Mouse (Mus musculus) myocyte (in vitro differentiated cells): ENCODE data around the gene Ggt6. TPM values are rescaled to one million over a fixed set of nuclear protein-coding genes. Genes with fewer than 3 reads are reported as not detected.

ENCODE experiments used
- H3K27me3 ChIP-seq: one replicate; pipeline ENCODE4 v1.6.1; 2011; ENCODE audit not compliant: control insufficient read depth, insufficient read depth, insufficient read length
- H3K36me3 ChIP-seq: one replicate; pipeline ENCODE4 v1.6.1; 2011; ENCODE audit not compliant: control insufficient read depth, insufficient read depth
- H3K4me2 ChIP-seq: one replicate; pipeline ENCODE4 v1.6.1; 2011; ENCODE audit warnings: low read depth, control low read depth
- H3K4me3 ChIP-seq: one replicate; pipeline ENCODE4 v1.5.1; 2011; ENCODE audit warnings: mild to moderate bottlenecking, control low read depth, moderate library complexity
- H3K79me2 ChIP-seq: one replicate; pipeline ENCODE4 v1.6.1; 2011; ENCODE audit not compliant: control insufficient read depth, insufficient read depth
- H3ac ChIP-seq: one replicate; pipeline ENCODE4 v1.6.1; 2011; ENCODE audit not compliant: control insufficient read depth, insufficient read length
- CEBPB ChIP-seq: IDR thresholded peaks from 2 replicates; pipeline ENCODE4 v1.6.1; 2011; ENCODE audit warnings: mild to moderate bottlenecking, moderate library complexity; ENCODE audit not compliant: poor library complexity, insufficient read depth, severe bottlenecking
- E2F4 ChIP-seq: IDR thresholded peaks from one replicate; pipeline ENCODE4 v1.6.1; 2011; ENCODE audit warnings: mild to moderate bottlenecking, control low read depth, moderate library complexity; ENCODE audit not compliant: insufficient read depth
- MAX ChIP-seq: IDR thresholded peaks from one replicate; pipeline ENCODE4 v1.6.1; 2011; ENCODE audit warnings: low read depth, mild to moderate bottlenecking, control low read depth
- MYOD1 ChIP-seq, 3 experiments: IDR thresholded peaks; one replicate each; pipeline ENCODE4 v1.6.1; 2011; ENCODE audit warnings: control low read depth in 2 of 3, low read depth in 2 of 3, mild to moderate bottlenecking in 2 of 3, moderate library complexity in 1 of 3; ENCODE audit not compliant: insufficient read length in 2 of 3, control insufficient read depth in 1 of 3
- MYOG ChIP-seq, 3 experiments: IDR thresholded peaks; one replicate each; pipeline ENCODE4 v1.6.1; 2011; ENCODE audit warnings: control low read depth in 2 of 3, low read depth in 2 of 3, mild to moderate bottlenecking in 2 of 3; ENCODE audit not compliant: insufficient read length in 2 of 3, control insufficient read depth in 1 of 3, insufficient read depth in 1 of 3
- POLR2A ChIP-seq: IDR thresholded peaks from one replicate; pipeline ENCODE4 v1.6.1; 2011; ENCODE audit warnings: low read depth, mild to moderate bottlenecking, control low read depth, moderate library complexity; ENCODE audit not compliant: insufficient read length
- POLR2AphosphoS2 ChIP-seq: IDR thresholded peaks from one replicate; pipeline ENCODE4 v1.6.1; 2011; ENCODE audit warnings: low read depth, control low read depth; ENCODE audit not compliant: insufficient read length
- REST ChIP-seq: IDR thresholded peaks from one replicate; pipeline ENCODE4 v1.6.1; 2011; ENCODE audit warnings: mild to moderate bottlenecking, control low read depth, moderate library complexity; ENCODE audit not compliant: insufficient read depth, insufficient read length
- SRF ChIP-seq: IDR thresholded peaks from one replicate; pipeline ENCODE4 v1.6.1; 2011; ENCODE audit warnings: low read depth; ENCODE audit not compliant: control insufficient read depth, insufficient read length
- TCF12 ChIP-seq: IDR thresholded peaks from one replicate; pipeline ENCODE4 v1.6.1; 2011; ENCODE audit warnings: mild to moderate bottlenecking, control low read depth; ENCODE audit not compliant: poor library complexity, insufficient read depth, severe bottlenecking
- TCF3 ChIP-seq: IDR thresholded peaks from one replicate; pipeline ENCODE4 v1.6.1; 2011; ENCODE audit warnings: low read depth, control low read depth; ENCODE audit not compliant: insufficient read length
- USF1 ChIP-seq: IDR thresholded peaks from one replicate; pipeline ENCODE4 v1.6.1; 2011; ENCODE audit warnings: low read depth, mild to moderate bottlenecking, control low read depth, moderate library complexity
- polyA plus RNA-seq: library from polyadenylated mRNA; unstranded; fragments of >200 nt; fragmentation: generic; extraction: Trizol; gene quantifications from one replicate; pipeline ENCODE4 v1.2.1, GENCODE M21; 2012; ENCODE audit warnings: missing spikeins

Ggt6 gene
- polyA plus RNA-seq, 1 experiment, result not detected

DNA sequence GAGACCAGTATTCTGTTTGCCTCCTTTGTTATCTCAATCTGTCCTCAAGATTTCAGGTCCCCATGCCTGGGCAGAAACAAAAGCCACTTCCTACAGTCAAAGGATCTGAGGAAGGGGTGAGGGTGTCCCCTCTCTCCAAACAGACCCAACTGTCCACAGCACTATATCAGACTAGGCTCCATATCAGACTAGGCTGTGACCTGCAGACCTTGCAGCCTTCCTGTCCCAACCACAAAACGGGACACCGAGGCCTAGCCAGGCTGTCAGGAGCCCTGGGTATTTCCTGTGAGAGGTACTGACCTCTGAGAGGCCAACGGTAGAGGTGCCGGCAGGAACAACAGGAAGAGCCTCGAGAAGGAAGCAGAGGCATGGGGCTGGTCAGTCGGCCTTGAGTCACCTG lies 49.2 kb downstream of the Ggt6 start:
- Histone ChIP-seq H3K27me3 (peaks cover 25% of the 10 kb centered on the region), H3K36me3 (no peaks in the 10 kb centered on the region), H3K79me2 (no peaks in the 10 kb centered on the region), H3K4me2 (no peak overlapping the region), H3K4me3 (no peak overlapping the region), H3ac (no peak overlapping the region)
- TF ChIP-seq MYOG (IDR thresholded peaks at IDR 0.05; ENCODE audit: control insufficient read depth in 1 of 3, insufficient read depth in 1 of 3, insufficient read length in 2 of 3, low read depth in 2 of 3) (no peak), POLR2AphosphoS2 (no peak), CEBPB (no peak), E2F4 (no peak), REST (no peak), POLR2A (no peak), USF1 (no peak), SRF (no peak), MAX (no peak), TCF3 (no peak), MYOD1 (IDR thresholded peaks at IDR 0.05; ENCODE audit: control insufficient read depth in 1 of 3, insufficient read length in 2 of 3, low read depth in 2 of 3) (no peak), TCF12 (no peak)

DNA sequence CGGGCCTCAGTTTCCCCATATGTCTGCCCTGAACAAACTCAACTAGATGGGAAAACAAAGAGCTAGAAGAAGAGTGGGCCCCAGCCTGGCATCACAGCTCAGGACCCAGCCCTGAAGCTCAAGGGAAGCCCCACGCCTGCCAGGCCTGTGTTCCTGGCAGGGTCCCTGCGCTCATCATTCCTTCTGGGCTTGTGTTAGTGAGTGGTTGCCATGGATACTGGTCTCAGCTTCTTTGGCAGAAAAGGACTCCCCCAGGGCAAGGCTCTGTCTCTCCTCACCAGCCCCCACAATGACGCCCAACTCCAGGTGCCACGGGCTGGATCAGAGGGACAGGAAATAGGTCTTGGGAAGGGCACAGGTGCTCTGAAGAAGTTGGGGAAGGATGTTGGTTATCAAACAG lies 49.8 kb downstream of the Ggt6 start:
- Histone ChIP-seq H3K27me3 (peaks cover 27% of the 10 kb centered on the region), H3K4me3 (no peak overlapping the region), H3K36me3 (no peaks in the 10 kb centered on the region), H3K4me2 (no peak overlapping the region), H3ac (no peak overlapping the region), H3K79me2 (no peaks in the 10 kb centered on the region)
- TF ChIP-seq MAX (no peak), USF1 (no peak), MYOD1 (IDR thresholded peaks at IDR 0.05; ENCODE audit: control insufficient read depth in 1 of 3, insufficient read length in 2 of 3, low read depth in 2 of 3) (no peak), TCF12 (no peak), POLR2AphosphoS2 (no peak), E2F4 (no peak), MYOG (IDR thresholded peaks at IDR 0.05; ENCODE audit: control insufficient read depth in 1 of 3, insufficient read depth in 1 of 3, insufficient read length in 2 of 3, low read depth in 2 of 3) (no peak), REST (no peak), CEBPB (no peak), SRF (no peak), POLR2A (no peak), TCF3 (no peak)

DNA sequence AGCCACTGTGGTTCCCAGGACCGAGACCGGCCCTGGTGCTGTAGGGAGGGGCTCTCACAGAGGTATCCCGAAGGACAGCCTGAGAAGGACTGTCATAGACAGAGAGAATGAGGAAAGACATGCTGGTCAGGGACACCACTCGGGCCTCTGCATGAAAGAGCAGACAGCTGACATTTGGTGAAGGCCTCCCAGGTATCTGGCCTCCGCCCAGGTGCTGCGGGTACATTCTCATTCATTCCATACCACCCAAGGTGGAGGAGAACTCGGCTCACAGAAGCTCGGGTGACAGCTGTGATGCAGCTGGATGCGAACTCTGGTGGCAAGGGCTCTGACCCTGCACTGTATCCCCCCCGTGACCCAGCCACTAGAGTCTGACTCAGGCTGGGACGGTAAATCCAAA lies 50.6 kb downstream of the Ggt6 start:
- TF ChIP-seq POLR2A (no peak), CEBPB (no peak), MYOG (IDR thresholded peaks at IDR 0.05; ENCODE audit: control insufficient read depth in 1 of 3, insufficient read depth in 1 of 3, insufficient read length in 2 of 3, low read depth in 2 of 3) (no peak), MAX (no peak), REST (no peak), MYOD1 (IDR thresholded peaks at IDR 0.05; ENCODE audit: control insufficient read depth in 1 of 3, insufficient read length in 2 of 3, low read depth in 2 of 3) (no peak), POLR2AphosphoS2 (no peak), E2F4 (no peak), SRF (no peak), USF1 (no peak), TCF3 (no peak), TCF12 (no peak)
- no peaks in the 10 kb centered on the region for H3K79me2 ChIP-seq
- peaks cover 27% of the 10 kb centered on the region for H3K27me3 ChIP-seq

DNA sequence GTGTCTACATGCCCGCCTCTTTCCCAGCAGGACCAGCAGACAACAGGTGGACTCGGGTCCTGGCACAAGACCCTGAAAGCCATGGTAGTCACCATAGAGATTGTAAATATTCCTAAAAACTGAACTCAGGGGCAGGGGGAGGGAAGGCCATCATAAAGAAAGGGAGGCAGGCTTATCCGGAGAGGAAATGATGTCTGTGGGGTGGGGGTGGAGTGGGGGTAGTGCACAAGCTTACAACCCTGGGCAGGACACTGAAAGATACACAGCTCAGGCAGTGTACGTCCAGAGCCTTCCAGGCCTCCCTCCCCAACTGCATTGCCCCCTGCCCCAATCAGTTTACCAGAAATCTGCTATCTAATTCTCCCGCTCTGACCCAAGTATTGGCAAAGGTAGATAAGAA lies 51.8 kb downstream of the Ggt6 start:
- TF ChIP-seq CEBPB (no peak), USF1 (no peak)
- Histone ChIP-seq H3K27me3 (peaks cover 27% of the 10 kb centered on the region), H3K4me2 (no peak overlapping the region), H3K4me3 (no peak overlapping the region), H3ac (no peak overlapping the region), H3K36me3 (no peaks in the 10 kb centered on the region), H3K79me2 (no peaks in the 10 kb centered on the region)

More for the DNA sequence above, 50.6 kb downstream of the Ggt6 start:
- Histone ChIP-seq H3K4me3 (no peak overlapping the region), H3K4me2 (no peak overlapping the region), H3ac (no peak overlapping the region), H3K36me3 (no peaks in the 10 kb centered on the region)

DNA sequence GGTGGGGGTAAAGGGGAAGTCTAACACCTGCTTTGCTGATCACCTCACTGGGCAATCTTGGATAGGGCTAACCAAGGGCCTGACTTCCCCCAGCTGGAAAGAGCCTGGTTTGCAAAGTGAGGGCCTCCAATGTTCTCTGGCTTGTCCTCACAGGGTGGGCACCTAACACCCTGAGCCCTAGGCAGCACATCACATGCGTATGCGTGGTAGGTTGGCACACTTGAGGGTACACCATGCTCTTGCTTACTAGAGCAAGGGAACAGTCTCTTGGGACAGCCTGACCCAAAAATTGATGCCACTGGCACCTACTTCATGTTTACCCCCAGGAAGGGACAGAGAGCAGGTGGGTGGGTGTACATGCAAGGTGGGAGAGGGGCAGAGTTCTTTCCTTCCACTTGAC lies 52.4 kb downstream of the Ggt6 start:
- Histone ChIP-seq H3K27me3 (peaks cover 27% of the 10 kb centered on the region), H3K4me3 (no peak overlapping the region), H3K79me2 (no peaks in the 10 kb centered on the region), H3K36me3 (no peaks in the 10 kb centered on the region), H3ac (no peak overlapping the region), H3K4me2 (no peak overlapping the region)
- no peak for TF ChIP-seq MYOD1 (IDR thresholded peaks at IDR 0.05; ENCODE audit: control insufficient read depth in 1 of 3, insufficient read length in 2 of 3, low read depth in 2 of 3)
- TF ChIP-seq E2F4, result no peak
- TF ChIP-seq MAX, result no peak
- no peak for TF ChIP-seq POLR2A
- TF ChIP-seq REST, result no peak
- TF ChIP-seq CEBPB, result no peak
- TF ChIP-seq TCF12, result no peak
- no peak for TF ChIP-seq SRF
- no peak for TF ChIP-seq USF1

Other genes starting within 250 kb of the Ggt6 start
- gene Gm43951, start 228.7 kb upstream of the Ggt6 start, polyA plus RNA-seq, result 0.10 TPM
- gene 4933427D14Rik, start 228.1 kb upstream of the Ggt6 start, polyA plus RNA-seq, result 2.8 TPM
- gene Txndc17, start 228.0 kb upstream of the Ggt6 start, polyA plus RNA-seq, result 110 TPM
- 20.1 TPM for gene Med31, start 219.9 kb upstream of the Ggt6 start, polyA plus RNA-seq
- 0.72 TPM for gene Slc13a5, start 168.3 kb upstream of the Ggt6 start, polyA plus RNA-seq
- gene Xaf1, start 133.9 kb upstream of the Ggt6 start, polyA plus RNA-seq, result 5.9 TPM
- 0.02 TPM for gene Fbxo39, start 121.1 kb upstream of the Ggt6 start, polyA plus RNA-seq
- gene Tekt1, start 73.1 kb upstream of the Ggt6 start, polyA plus RNA-seq, result not detected
- gene Smtnl2, start 23.8 kb upstream of the Ggt6 start, polyA plus RNA-seq, result 2.0 TPM
- gene Mybbp1a, start 5.8 kb downstream of the Ggt6 start, polyA plus RNA-seq, result 138 TPM
- gene Spns2, start 54.4 kb downstream of the Ggt6 start, polyA plus RNA-seq, result 0.10 TPM
- 0.02 TPM for gene Spns3, start 115.0 kb downstream of the Ggt6 start, polyA plus RNA-seq
- 13.2 TPM for gene Ube2g1, start 171.8 kb downstream of the Ggt6 start, polyA plus RNA-seq